Mouse (Mus musculus) cerebellum, postnatal 4 days (tissue): ENCODE measurements around the gene Rfx4.
A peak's percentile ranks its signal among the peaks of the same experiment; 100 is the strongest.

Source experiments
- DNase-seq, 2 experiments: peaks; one replicate each; pipeline ENCODE4 v3.0.0; 2022; ENCODE audit warnings: low spot score in 2 of 2, mixed read lengths in 1 of 2

Gene Rfx4

GRCm38 (mm10) chr10:84758483-84759431 is 2.9 kb downstream of the Rfx4 start:
- peak in 1 of 2 experiments; percentile 22 for DNase-seq

DNA sequence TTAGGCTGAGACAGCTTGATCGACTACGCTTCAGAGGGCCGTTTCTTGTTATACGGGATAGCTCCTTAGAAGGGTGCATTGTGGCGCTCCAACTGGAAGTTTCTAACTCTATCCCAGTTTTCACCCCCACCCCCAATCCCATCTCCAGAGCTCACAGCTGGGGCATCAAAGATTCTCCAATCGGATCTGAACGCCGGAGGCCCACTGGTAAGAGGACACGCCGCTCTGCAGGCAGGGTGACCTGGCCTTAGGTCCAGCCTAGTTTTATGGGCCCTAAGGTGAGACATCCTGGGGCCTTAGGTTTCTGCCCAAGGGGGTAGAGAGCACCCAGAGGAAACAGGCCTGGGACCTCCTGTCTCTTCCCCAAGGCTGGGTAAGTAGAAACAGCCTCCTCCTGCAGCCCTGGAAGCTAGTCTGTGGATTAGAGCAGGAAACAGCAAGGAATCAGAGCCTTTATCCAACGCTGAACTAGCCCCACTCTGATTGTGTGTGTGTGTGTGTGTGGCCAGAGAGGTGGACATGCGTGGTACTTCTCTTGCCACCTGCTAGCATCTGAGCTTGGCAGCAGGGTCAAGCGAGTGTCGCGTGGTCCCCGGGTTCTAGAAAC is 3.8 kb downstream of the Rfx4 start:
- DNase-seq, result peak; percentile 8 to 18

- DNase-seq, result peak; percentile 23 to 51
These were observed 4.6 kb downstream of the Rfx4 start for GRCm38 (mm10) chr10:84760118-84761111.

DNA sequence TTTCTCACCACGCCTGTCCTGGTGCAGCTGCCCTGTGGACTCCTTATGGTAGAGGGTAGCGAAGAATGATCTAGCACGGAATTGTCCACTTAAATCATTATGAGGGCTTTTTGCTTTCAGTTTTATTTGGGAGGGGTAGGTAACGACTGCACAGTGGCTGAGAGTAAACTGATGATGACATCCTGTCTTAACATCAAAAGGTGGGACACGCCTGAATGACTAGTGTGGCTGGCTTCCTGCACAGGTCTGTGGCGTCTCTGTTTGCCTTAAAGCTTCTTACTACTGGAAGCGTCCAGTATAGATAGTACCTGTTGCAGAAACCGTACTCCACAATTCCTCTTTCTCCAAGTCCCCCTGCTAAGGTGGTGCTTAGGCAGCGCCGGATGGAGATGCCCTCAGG is 12.9 kb downstream of the Rfx4 start:
- no peak for DNase-seq

GRCm38 (mm10) chr10:84772380-84773130 is 16.7 kb downstream of the Rfx4 start:
- DNase-seq, result peak in 1 of 2 experiments; percentile 11

GRCm38 (mm10) chr10:84773889-84774288 is 18.0 kb downstream of the Rfx4 start:
- no peak for DNase-seq

- peak in 1 of 2 experiments; percentile 39 for DNase-seq
These were observed 18.7 kb downstream of the Rfx4 start for GRCm38 (mm10) chr10:84774573-84774972.

GRCm38 (mm10) chr10:84777109-84777508 is 21.2 kb downstream of the Rfx4 start:
- no peak for DNase-seq

GRCm38 (mm10) chr10:84777974-84778373 is 22.1 kb downstream of the Rfx4 start:
- no peak for DNase-seq

DNA sequence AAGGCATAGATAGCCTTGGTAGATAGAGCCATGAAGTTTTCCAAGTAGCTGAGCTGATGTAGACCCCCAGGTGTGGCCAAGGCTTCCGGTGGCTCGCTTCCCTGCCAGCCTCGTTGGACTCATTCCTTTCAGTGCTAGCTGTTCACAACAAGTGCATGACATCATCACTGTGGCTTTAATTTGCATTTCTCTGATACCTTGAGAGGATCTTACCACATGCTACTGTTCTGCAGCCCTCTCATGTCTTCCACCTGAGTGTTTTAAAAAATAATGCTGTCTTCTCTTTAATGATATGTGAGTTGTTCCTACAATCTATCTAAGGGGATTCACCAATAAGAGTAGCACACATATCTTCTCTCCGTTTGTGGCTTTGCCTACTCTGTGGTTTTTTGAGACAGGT is 25.0 kb downstream of the Rfx4 start:
- no peak for DNase-seq

DNA sequence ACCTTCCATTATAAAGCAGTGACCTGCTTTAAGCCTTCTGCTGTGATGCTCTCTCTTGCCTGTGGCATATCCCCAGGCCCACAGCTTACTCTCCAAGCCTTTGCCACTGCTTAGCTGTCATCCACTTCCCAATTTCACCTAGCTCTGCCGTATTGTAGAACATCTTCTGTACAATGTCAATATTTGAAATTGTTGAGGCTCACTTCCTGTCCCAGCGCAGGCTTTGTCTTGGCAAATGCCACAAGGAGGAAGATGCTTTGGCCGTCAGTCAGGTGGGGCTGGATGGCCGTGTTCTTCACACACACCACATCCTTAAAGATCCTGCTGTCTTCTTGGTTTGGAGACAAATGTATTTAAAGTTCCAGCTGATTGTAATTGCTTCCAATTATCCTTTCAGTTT is 29.5 kb downstream of the Rfx4 start:
- DNase-seq, result no peak

DNA sequence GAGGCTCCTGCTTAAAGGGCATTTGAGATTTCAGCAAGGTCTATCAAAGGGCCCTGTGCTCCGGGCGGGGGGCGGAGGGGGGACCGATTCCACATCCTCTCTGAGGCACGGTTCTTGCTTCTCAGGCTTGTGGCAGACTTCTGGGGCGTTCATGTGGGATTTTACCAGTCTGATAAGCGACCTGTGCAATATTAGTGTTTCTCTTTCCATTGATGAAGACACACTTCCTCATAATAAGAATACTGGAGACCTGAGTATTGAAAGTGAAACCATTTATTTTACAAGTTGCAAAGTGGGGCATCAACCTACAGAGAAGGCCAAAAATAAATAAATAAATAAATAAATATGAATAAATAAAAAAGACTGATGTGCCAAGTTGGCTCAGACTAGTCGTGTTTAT is 34.5 kb downstream of the Rfx4 start:
- no peak for DNase-seq

GRCm38 (mm10) chr10:84791181-84791580 is 35.3 kb downstream of the Rfx4 start:
- DNase-seq, result no peak

DNA sequence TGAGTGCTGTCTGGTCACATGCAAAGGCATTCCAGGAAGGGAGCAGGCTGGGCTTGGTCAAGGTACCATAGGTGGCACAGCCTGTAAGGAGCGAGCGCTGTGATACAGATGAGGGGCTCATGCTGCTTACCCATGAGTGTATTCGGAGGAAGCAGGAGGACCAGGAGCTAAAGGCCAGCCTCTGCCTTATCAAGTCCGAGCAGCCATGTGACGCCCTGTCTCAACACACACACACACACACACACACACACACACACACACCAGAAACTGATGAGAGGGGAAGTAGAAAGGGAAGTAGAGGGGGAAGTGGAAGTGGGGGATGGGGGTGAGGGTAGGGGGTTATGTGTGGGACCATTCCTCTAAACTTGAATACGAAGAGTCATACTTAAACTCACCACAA is 45.7 kb downstream of the Rfx4 start:
- DNase-seq, result no peak

- peak in 1 of 2 experiments; percentile 11 for DNase-seq
These were observed 47.5 kb downstream of the Rfx4 start for GRCm38 (mm10) chr10:84803216-84803844.

GRCm38 (mm10) chr10:84805576-84805975 is 49.7 kb downstream of the Rfx4 start:
- DNase-seq, result no peak

DNA sequence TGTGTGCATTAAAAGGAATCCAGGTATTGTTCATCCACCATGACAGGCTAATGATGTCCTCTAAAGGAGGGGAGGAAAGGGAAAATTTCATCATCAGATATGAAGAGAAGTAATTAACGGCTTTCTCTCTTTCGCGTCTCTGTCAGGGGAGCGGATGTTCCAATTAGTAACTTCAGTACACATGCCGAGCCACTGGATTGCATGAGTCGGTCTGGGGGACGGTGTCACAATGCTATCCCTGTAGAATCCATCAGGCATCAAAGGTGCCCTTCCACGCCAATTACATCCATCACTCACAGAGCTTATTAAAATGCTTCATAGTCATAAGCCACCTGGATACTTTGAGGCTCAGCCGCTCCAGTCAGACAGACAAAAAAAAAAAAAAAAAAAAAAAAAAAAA is 51.3 kb downstream of the Rfx4 start:
- no peak for DNase-seq

- DNase-seq, result peak in 1 of 2 experiments; percentile 22
These were observed 54.4 kb downstream of the Rfx4 start for GRCm38 (mm10) chr10:84810030-84810849.

DNA sequence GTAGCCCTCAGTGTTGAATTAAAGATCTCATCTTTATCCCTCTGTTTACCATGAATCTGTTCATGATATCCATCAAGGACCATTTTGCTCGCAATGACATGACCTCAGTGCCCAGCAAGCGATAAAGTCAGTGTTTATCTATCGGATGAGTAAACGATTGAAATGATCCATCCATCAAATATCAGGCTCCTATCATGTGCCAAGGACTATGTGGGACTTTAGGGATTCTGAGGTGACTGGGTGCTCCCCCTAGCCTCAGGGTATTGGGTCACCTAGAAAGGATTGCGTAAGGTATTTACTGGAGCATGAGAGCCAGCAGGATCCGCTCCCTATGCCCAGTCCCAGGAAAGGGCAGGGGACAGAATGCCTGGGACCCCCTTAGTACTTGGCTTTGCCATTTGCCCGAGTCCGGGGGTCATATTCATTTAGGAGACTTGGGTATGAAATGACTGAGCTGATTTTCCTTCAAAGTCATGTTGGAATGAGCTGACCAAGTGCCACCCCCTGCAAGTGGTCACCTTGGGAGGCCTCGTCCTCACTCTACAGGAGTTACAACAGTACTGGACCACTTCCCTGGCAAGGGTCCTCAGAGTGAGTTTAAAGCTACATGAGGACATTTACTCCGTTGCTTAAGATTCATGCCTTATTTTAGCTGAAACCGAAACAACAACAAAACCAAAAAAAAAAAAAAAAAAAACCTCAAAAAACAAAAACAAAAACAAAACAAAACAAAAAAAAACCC is 55.5 kb downstream of the Rfx4 start:
- DNase-seq, result no peak
